Mouse (Mus musculus): ENCODE results near the gene Isoc2a. TPM values are rescaled to one million over a fixed set of nuclear protein-coding genes. Genes with fewer than 3 reads are reported as not detected.
"Not testable (repeated sequence)": the region's sequence is repeated elsewhere in the genome, so short reads cannot be mapped to it uniquely, and the experiment has no call there.

The Isoc2a gene
- total RNA-seq, 2 experiments from 2014 or later: 13.0 to 13.4 TPM

GRCm38 (mm10) chr7:4877226-4877625, 273 bp downstream of the Isoc2a start:
- peak overlapping the region; percentile 78 for H3K27ac ChIP-seq
- no peak for TF ChIP-seq CTCF (conservative IDR thresholded peaks at IDR 0.05)
- DNase-seq (ENCODE audit: low spot score in 2 of 2): no peak
- H3K4me3 ChIP-seq: peak overlapping the region; percentile 77

DNA sequence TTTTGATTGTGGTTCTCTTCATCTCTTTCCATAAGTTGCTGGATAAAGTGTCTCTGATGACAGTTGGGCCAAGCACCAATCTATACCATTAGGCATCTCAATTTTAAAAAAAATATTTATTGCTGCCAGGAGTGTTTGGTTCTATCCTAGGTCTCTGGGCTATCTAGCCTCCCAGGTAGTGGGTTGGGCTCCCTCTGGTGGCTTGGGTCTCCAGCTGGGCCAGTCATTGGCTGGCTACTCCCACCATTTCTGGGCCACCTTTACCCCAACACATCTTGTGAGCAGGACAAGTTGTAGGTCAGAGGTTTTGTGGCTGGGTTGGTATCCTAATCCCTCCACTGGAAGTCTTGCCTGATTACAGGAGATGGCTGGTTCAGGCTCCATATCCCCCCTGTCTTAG, 1.2 kb downstream of the Isoc2a start:
- Histone ChIP-seq H3K4me3 (no peak overlapping the region), H3K27ac (no peak overlapping the region)
- TF ChIP-seq CTCF (conservative IDR thresholded peaks at IDR 0.05): peak; percentile 56
- no peak for DNase-seq (ENCODE audit: low spot score in 2 of 2)

DNA sequence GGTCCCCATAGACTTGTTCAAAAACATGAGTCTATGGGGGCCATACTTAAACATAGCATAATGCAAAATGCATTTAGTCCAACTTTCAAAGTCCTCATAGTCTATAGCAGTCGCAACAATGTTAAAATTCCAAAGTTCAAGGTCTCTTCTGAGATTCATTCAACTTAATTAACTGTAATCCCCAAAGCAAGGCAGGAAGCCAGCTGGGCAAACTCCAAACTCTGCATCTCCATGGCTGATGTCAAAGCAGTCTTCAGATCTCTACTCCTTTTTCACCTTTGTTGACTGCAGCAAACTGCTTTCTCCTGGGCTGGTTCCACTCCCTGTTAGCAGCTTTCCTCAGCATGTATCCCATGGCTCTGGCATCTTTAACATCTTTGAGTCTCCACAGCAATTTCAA, 2.1 kb downstream of the Isoc2a start:
- not testable (repeated sequence) for H3K27ac ChIP-seq; H3K4me3 ChIP-seq; DNase-seq (ENCODE audit: low spot score in 2 of 2)

GRCm38 (mm10) chr7:4886680-4887079, 9.7 kb downstream of the Isoc2a start:
- Histone ChIP-seq H3K27ac (no peak overlapping the region), H3K4me3 (no peak overlapping the region)
- TF ChIP-seq CTCF (conservative IDR thresholded peaks at IDR 0.05): no peak
- no peak for DNase-seq (ENCODE audit: low spot score in 2 of 2)

DNA sequence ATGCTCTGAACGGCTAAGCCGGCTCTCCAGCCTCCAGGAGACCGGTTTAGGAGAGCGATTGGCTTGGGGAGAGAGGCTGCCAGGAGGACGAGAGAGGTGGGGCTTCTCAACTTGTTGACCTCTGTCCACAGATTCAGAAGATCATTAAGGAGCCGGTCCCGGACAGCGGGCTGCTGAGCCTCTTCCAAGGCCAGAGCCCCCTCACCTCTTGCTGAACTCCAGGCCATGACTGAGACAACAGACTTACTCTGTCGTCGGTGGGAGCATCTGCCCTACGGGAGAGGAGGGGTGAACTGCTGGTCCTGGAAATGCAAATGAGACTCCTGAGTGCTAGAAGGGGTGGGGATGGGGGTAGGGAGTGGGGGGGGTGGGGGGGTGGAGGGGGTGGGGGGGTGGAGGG, 18.2 kb downstream of the Isoc2a start:
- TF ChIP-seq CTCF (conservative IDR thresholded peaks at IDR 0.05): no peak
- Histone ChIP-seq H3K27ac (no peak overlapping the region), H3K4me3 (no peak overlapping the region)
- no peak for DNase-seq (ENCODE audit: low spot score in 2 of 2)

DNA sequence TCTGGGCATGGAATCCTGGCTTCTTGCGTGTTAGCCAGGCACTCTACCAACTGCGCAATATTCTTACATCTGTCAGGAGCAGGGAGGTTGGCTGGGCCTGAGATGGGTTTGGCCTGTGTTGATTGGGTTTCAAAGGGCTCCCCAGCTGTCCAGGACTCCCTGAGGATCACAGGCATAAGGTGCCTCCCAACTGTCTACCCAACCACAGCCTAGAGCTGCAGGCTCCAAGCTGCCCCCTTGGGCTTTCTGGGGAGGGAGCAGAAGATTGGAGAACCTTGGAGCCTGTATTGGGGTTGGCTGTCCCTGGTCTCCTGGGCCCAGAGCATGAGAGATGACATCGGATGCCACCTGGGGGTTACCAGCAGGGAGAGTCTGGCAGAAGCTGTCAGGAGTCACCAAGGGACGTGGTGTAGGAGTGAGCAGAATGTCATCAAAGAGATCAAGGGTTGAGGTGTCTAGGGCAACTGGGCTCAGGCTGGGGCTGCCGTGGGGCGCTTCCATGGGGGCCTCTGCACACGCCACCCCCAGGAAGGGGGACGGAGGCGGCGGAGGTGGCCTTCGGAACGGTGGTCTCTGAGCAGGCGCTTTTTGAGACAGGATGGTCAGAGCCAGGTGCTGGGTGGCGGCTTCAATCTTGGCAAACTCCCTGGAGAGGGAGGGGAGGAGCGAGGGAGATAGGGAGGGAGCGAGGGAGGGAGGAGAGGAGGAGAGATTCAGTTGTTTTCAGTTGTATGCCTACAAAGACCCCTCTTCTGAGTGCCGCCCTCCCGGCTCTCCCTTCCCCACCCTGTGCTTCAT, 22.1 kb downstream of the Isoc2a start:
- DNase-seq (ENCODE audit: low spot score in 2 of 2): no peak
- H3K4me3 ChIP-seq: peak overlapping the region; percentile 39
- peak overlapping the region; percentile 12; the same call in 1 of the 2 replicates for H3K27ac ChIP-seq
- no peak for TF ChIP-seq CTCF (conservative IDR thresholded peaks at IDR 0.05)

DNA sequence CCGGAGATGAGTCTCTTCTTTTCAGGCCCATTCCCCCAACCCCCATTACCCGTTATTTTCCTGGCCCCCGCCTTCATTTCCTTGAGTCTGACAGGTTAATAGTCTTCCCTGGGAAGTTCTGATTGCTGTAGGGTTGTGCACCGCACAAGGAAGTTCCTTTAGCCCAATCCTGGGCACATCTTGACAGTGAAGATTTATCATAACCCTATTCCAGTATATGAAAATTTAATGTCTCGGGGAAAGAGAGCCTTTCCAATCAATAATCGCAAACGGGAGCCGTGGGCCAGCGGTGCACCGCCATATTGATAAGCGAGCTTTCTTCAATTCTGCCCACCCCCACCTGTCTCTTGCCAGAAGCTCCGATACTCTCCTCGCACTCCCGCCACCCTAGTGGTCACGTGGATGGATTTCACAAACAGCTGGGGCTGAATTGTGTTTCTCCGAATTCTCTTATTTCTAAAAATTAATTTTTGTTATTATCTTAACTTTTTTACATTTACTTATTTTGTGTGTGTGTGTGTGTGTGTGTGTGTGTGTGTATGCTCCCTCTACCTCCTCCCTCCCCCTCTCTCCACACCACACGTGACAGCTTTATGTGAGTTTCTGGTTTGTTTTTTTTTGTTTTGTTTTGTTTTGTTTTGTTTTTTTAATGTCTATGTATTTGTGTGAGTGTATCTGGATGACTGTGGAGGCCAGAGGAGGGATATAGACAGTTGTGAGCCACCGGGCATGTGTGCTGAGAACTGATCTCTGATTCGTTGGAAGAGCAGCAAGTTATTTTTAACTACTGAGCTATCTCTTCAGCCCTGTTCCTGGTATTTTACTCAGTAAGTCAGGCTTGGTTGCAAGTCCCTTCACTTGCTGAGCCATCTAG, 22.9 kb downstream of the Isoc2a start:
- DNase-seq (ENCODE audit: low spot score in 2 of 2): no peak
- TF ChIP-seq CTCF (conservative IDR thresholded peaks at IDR 0.05): peak; percentile 21; the same call in 1 of the 2 replicates
- peak overlapping the region; percentile 39 for H3K4me3 ChIP-seq
- peak overlapping the region; percentile 12; the same call in 1 of the 2 replicates for H3K27ac ChIP-seq

DNA sequence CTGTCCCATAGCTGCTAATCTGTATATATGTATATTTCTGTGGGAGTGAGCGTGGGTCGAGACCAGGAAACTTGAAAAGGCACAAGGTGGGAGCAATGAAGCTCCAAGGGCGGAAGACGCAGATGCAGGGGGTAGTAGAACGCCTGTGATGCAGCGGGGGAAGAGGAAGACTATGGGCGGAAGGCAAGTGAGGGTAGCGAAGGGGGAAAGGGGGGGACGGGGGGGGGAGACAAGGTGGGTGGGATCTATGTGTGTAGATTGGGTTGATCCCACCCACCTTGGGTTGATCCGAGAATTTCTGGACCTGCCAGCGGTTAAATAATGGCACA, 23.5 kb downstream of the Isoc2a start:
- no peak for DNase-seq (ENCODE audit: low spot score in 2 of 2)
- no peak overlapping the region for H3K27ac ChIP-seq
- no peak overlapping the region; the same call in 1 of the 2 replicates for H3K4me3 ChIP-seq
- no peak for TF ChIP-seq CTCF (conservative IDR thresholded peaks at IDR 0.05)

GRCm38 (mm10) chr7:4901171-4901570, 24.2 kb downstream of the Isoc2a start:
- Histone ChIP-seq H3K4me3 (no peak overlapping the region), H3K27ac (no peak overlapping the region)

GRCm38 (mm10) chr7:4902404-4902803, 25.5 kb downstream of the Isoc2a start:
- no peak for DNase-seq (ENCODE audit: low spot score in 2 of 2)
- TF ChIP-seq CTCF (conservative IDR thresholded peaks at IDR 0.05): no peak
- no peak overlapping the region for H3K27ac ChIP-seq
- no peak overlapping the region for H3K4me3 ChIP-seq

More at GRCm38 (mm10) chr7:4901171-4901570, 24.2 kb downstream of the Isoc2a start:
- peak; percentile 62 for TF ChIP-seq CTCF (conservative IDR thresholded peaks at IDR 0.05)
- DNase-seq (ENCODE audit: low spot score in 2 of 2): no peak

- Histone ChIP-seq H3K27ac (no peak within 1 kb of the TSS), H3K4me3 (no peak within 1 kb of the TSS)
- no peak for DNase-seq (ENCODE audit: low spot score in 2 of 2)
- TF ChIP-seq CTCF (conservative IDR thresholded peaks at IDR 0.05): no peak
Observed at GRCm38 (mm10) chr7:4906466-4906950, 29.6 kb downstream of the Isoc2a start, which contains the start of gene Gm36210. Gm36210 (minus strand) TSS chr7:4906516.

DNA sequence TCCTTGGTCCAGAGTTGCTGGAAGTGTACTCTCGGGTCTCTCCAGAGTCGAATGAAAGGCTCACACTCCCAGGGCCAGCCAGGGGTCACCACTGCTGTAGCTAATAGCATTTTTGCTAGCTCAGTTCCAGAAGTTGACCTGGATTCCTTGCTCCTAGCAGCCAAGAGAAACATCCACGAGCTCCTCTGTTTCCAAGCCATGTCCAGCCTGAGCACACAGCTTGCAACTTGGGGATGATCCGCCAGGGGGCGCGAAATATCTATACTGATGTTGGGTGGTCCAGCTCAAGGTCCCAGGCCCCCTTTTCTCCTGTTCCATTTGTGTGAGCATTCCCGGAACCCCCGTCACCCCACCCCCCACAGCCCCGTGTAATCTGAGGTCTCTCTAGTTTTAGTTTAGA, 34.6 kb downstream of the Isoc2a start:
- DNase-seq (ENCODE audit: low spot score in 2 of 2): peak in 1 of 2 experiments; percentile 70
- peak; percentile 82 for TF ChIP-seq CTCF (conservative IDR thresholded peaks at IDR 0.05)
- H3K27ac ChIP-seq: no peak overlapping the region
- no peak overlapping the region for H3K4me3 ChIP-seq

- Histone ChIP-seq H3K4me3 (no peak overlapping the region), H3K27ac (no peak overlapping the region)
- TF ChIP-seq CTCF (conservative IDR thresholded peaks at IDR 0.05): no peak
- DNase-seq (ENCODE audit: low spot score in 2 of 2): no peak
Observed at GRCm38 (mm10) chr7:4912248-4912647, 35.3 kb downstream of the Isoc2a start.
